Mouse (Mus musculus) embryonic fibroblast, embryonic 13.5 days (primary cell): Measurements from ENCODE around the gene Ubac2.

Source experiments
- CTCF ChIP-seq: IDR thresholded peaks from 2 replicates; pipeline ENCODE4 v1.5.1; 2011; ENCODE audit warnings: mild to moderate bottlenecking, control low read depth, low read length, moderate library complexity, borderline replicate concordance; ENCODE audit not compliant: insufficient read depth
- POLR2A ChIP-seq: IDR thresholded peaks from 2 replicates; pipeline ENCODE4 v1.6.1; 2011; ENCODE audit warnings: low read depth, mild to moderate bottlenecking, control low read depth, low read length, moderate library complexity

GRCm38 (mm10) chr14:122008261-122008660 is 129.8 kb downstream of the Ubac2 start:
- TF ChIP-seq CTCF (no peak), POLR2A (no peak)
